15 mouse cellular contexts compared by ENCODE assay signal in the genomic region with DNA sequence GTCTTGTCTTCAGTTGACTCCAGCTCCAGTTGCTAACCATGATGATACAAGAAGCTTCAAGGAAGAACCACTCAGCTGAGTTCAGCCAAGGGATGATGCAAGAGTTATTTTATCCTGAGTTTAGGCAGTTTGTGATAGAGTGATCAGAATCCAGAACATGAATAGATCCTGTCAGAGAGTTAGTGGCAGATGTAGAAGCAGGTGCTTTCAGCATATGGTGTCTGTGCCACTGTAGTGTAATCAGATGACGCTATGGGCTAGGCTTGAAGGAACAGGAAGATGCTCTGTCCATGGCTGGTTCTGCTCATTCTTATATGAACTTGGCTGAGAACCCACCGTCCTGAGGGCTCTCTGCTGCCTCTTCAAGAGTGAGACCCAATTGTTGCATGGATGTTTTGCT. TPM values are rescaled to one million over a fixed set of nuclear protein-coding genes. Genes with fewer than 3 reads are reported as not detected.
"Had no signal": no experiment of that assay in that cellular context is flagged by ENCODE, and none has a peak within 500 bp of the region (broad histone marks: within the 10 kb centered on the region; RNA-seq: fewer than 3 reads in every experiment).

No protein-coding gene starts in this region.

- H3K9ac ChIP-seq: liver, embryonic 13.5 days had no signal

- H3K27ac ChIP-seq: liver, embryonic 13.5 days; stomach, postnatal 0 days had no signal

- DNase-seq: kidney, adult 18-20 months; kidney, adult 9 months; kidney, postnatal 14 days; liver, embryonic 13.5 days; lung, adult 2 months; lung, postnatal 14 days; lung, postnatal 4 days; midbrain, embryonic 14.5 days; thymus, adult 2 months; thymus, postnatal 14 days; thymus, postnatal 4 days had no signal

- H3K36me3 ChIP-seq: liver, embryonic 13.5 days had no signal

- H3K4me1 ChIP-seq: liver, embryonic 13.5 days had no signal

- H3K4me2 ChIP-seq: liver, embryonic 13.5 days; midbrain, embryonic 11.5 days had no signal

- H3K27me3 ChIP-seq: liver, embryonic 13.5 days had no signal

- H3K4me3 ChIP-seq: liver, embryonic 13.5 days had no signal

RNA-seq across cellular contexts. Expression of gene Dab1, which starts 43.6 kb away (rescaled TPM):
- total RNA-seq: megakaryocyte progenitor cell, adult 5-6 weeks; megakaryocyte-erythroid progenitor cell, adult 5-6 weeks had no signal
